Mouse (Mus musculus) kidney, embryonic 14.5 days (tissue): ENCODE data around the gene Peli3. TPM values are rescaled to one million over a fixed set of nuclear protein-coding genes. Genes with fewer than 3 reads are reported as not detected.

Experiments
- ATAC-seq: fragments of 200-750 bp; cut with Nextera tagmentation; 2 replicates; pipeline ENCODE4 v1.8.0; 2017; ENCODE audit warnings: moderate number of reproducible peaks, mild to moderate bottlenecking, moderate TSS enrichment, moderate library complexity; ENCODE audit not compliant: low FRiP score, low TSS enrichment
- H3K27ac ChIP-seq: fragments of 300-500 bp; sonication (generic); 2 replicates; pipeline ENCODE4 v1.5.1; 2014; ENCODE audit warnings: low read depth, mild to moderate bottlenecking, low read length, moderate library complexity, mixed read lengths
- H3K27me3 ChIP-seq: fragments of 300-500 bp; sonication (generic); 2 replicates; pipeline ENCODE4 v1.6.1; 2014; ENCODE audit warnings: mild to moderate bottlenecking, low read length; ENCODE audit not compliant: control insufficient read depth, insufficient read depth
- H3K36me3 ChIP-seq: fragments of 300-500 bp; sonication (generic); 2 replicates; pipeline ENCODE4 v1.6.1; 2014; ENCODE audit warnings: low read length, mixed read lengths; ENCODE audit not compliant: control insufficient read depth, insufficient read depth
- H3K4me1 ChIP-seq: fragments of 300-500 bp; sonication (generic); 2 replicates; pipeline ENCODE4 v1.6.1; 2014; ENCODE audit warnings: low read length, mixed read lengths; ENCODE audit not compliant: control insufficient read depth, insufficient read depth
- H3K4me2 ChIP-seq: fragments of 300-500 bp; sonication (generic); replicated peaks from 2 replicates; pipeline ENCODE4 v1.6.1; 2014; ENCODE audit warnings: low read depth, mild to moderate bottlenecking, low read length
- H3K4me3 ChIP-seq: fragments of 300-500 bp; sonication (generic); 2 replicates; pipeline ENCODE4 v1.5.1; 2014; ENCODE audit warnings: mild to moderate bottlenecking, low read length
- H3K9ac ChIP-seq: fragments of 300-500 bp; sonication (generic); 2 replicates; pipeline ENCODE4 v1.6.1; 2014; ENCODE audit warnings: low read depth, mild to moderate bottlenecking, low read length, moderate library complexity
- H3K9me3 ChIP-seq: fragments of 300-500 bp; sonication (generic); 2 replicates; pipeline ENCODE4 v1.6.1; 2016; ENCODE audit warnings: low read length; ENCODE audit not compliant: control insufficient read depth
- WGBS: fragments of 180-500 bp; shearing (Covaris S2); extraction: QIAGEN DNeasy Blood & Tissue Kit; methylation state at CpG from one replicate; pipeline ENCODE4 v1.1.7; 2014; 5-methylcytosine and 5-hydroxymethylcytosine counted together
- polyA plus RNA-seq: library from polyadenylated mRNA; unstranded; fragments of >200 nt; fragmentation: Nextera tagmentation; extraction: Ambion mirVana; gene quantifications from 2 replicates; pipeline ENCODE4 v1.2.1, GENCODE M21; 2014

Peli3 gene
- polyA plus RNA-seq, 1 experiment from 2014 or later: 3.8 TPM

GRCm38 (mm10) chr19:4925121-4925860, 17.6 kb downstream of the Peli3 start:
- Histone ChIP-seq H3K36me3 (peaks cover 46% of the 10 kb centered on the region), H3K27ac (no peak overlapping the region), H3K4me1 (peaks cover 12% of the 10 kb centered on the region; the same call in 1 of the 2 replicates), H3K9me3 (no peaks in the 10 kb centered on the region), H3K4me2 (no peak overlapping the region), H3K27me3 (no peaks in the 10 kb centered on the region), H3K4me3 (no peak overlapping the region), H3K9ac (no peak overlapping the region)
- 97% methylated on average over 11 of the region's 11 CpGs for WGBS
- no peak for ATAC-seq

- Histone ChIP-seq H3K4me3 (no peak overlapping the region), H3K9me3 (no peaks in the 10 kb centered on the region), H3K27me3 (no peaks in the 10 kb centered on the region), H3K9ac (no peak overlapping the region), H3K36me3 (peaks cover 91% of the 10 kb centered on the region), H3K4me1 (no peaks in the 10 kb centered on the region), H3K27ac (no peak overlapping the region), H3K4me2 (no peak overlapping the region)
- ATAC-seq: no peak
- 78% methylated on average over 6 of the region's 6 CpGs for WGBS
These were observed 23.3 kb downstream of the Peli3 start for GRCm38 (mm10) chr19:4919652-4920051.

DNA sequence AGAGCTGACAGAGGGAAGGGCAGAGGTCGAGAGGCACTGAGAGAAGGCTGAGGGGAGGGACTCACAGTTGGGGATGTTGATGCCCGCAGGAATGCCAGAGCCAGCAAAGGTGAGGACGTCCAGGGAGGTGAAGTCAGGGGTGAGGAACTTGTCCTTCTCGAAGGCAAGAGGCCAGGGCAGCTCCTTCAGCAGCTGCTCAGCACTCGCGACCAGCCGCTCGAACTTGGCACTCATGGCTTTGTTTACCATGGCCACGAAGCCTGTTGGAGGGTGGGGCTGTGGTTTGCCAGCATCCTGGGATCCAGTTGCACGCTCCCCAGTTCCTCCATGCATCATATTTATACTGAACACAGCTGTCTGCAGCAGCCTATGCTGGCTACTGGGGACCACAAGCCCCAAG, 26.1 kb downstream of the Peli3 start:
- no peak for ATAC-seq
- Histone ChIP-seq H3K9ac (no peak overlapping the region), H3K27me3 (no peaks in the 10 kb centered on the region), H3K4me2 (no peak overlapping the region), H3K4me1 (no peaks in the 10 kb centered on the region), H3K9me3 (no peaks in the 10 kb centered on the region), H3K36me3 (peaks cover 95% of the 10 kb centered on the region), H3K4me3 (no peak overlapping the region), H3K27ac (no peak overlapping the region)
- WGBS: 89% methylated on average over 10 of the region's 10 CpGs

- no peak for ATAC-seq
- Histone ChIP-seq H3K9ac (no peak overlapping the region), H3K4me1 (no peaks in the 10 kb centered on the region), H3K36me3 (peaks cover 95% of the 10 kb centered on the region), H3K4me3 (no peak overlapping the region), H3K27ac (no peak overlapping the region), H3K27me3 (no peaks in the 10 kb centered on the region), H3K4me2 (no peak overlapping the region), H3K9me3 (no peaks in the 10 kb centered on the region)
- 91% methylated on average over 15 of the region's 15 CpGs for WGBS
These were observed 26.9 kb downstream of the Peli3 start for GRCm38 (mm10) chr19:4915924-4916603.

- Histone ChIP-seq H3K36me3 (peaks cover 68% of the 10 kb centered on the region), H3K4me3 (no peak overlapping the region), H3K27ac (no peak overlapping the region), H3K9me3 (no peaks in the 10 kb centered on the region), H3K9ac (no peak overlapping the region), H3K27me3 (no peaks in the 10 kb centered on the region), H3K4me1 (peaks cover 6% of the 10 kb centered on the region; the same call in 1 of the 2 replicates), H3K4me2 (no peak overlapping the region)
- no peak for ATAC-seq
- WGBS: 91% methylated on average over 7 of the region's 7 CpGs
These were observed 33.6 kb downstream of the Peli3 start for GRCm38 (mm10) chr19:4909376-4909775.

DNA sequence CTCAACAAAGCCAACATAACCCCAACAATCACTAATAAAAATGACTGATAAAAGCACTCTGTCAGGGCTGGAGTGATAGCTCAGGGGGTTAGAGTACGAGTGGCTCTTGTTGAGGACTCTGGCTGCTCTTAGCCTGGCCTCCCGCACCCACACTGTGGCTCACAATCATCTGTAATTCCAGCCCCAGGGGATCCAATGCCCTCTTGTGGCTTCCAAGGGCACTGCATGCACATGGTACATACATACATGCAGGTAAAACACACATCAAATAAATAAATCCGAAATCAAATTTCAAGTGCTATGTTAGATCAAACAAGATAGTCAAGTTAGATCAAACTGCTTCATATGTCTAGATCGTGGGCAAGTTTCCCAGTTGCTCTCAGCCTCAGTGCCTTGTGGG, 34.8 kb downstream of the Peli3 start:
- no peak overlapping the region for H3K4me2 ChIP-seq
- H3K9ac ChIP-seq: no peak overlapping the region
- 83% methylated on average over 4 of the region's 4 CpGs for WGBS
- no peaks in the 10 kb centered on the region for H3K9me3 ChIP-seq
- H3K27ac ChIP-seq: no peak overlapping the region
- no peak for ATAC-seq
- H3K4me1 ChIP-seq: peaks cover 6% of the 10 kb centered on the region; the same call in 1 of the 2 replicates
- H3K4me3 ChIP-seq: no peak overlapping the region
- no peaks in the 10 kb centered on the region for H3K27me3 ChIP-seq
- H3K36me3 ChIP-seq: peaks cover 55% of the 10 kb centered on the region

GRCm38 (mm10) chr19:4905979-4906794, 36.7 kb downstream of the Peli3 start, which contains the start of gene Bbs1:
Gene Bbs1 (minus strand): TSS chr19:4906628.
- no peak within 1 kb of the TSS for H3K27ac ChIP-seq
- WGBS: 7% methylated on average over 31 of the region's 31 CpGs

GRCm38 (mm10) chr19:4899888-4900287, 43.0 kb downstream of the Peli3 start:
- Histone ChIP-seq H3K4me1 (no peaks in the 10 kb centered on the region), H3K9me3 (no peaks in the 10 kb centered on the region), H3K9ac (no peak overlapping the region), H3K4me3 (no peak overlapping the region), H3K27me3 (no peaks in the 10 kb centered on the region), H3K4me2 (no peak overlapping the region), H3K36me3 (no peaks in the 10 kb centered on the region), H3K27ac (no peak overlapping the region)
- 61% methylated on average over 3 of the region's 3 CpGs for WGBS
- no peak for ATAC-seq

More at GRCm38 (mm10) chr19:4905979-4906794, 36.7 kb downstream of the Peli3 start, which contains the start of gene Bbs1:
- no peaks in the 10 kb centered on the region for H3K9me3 ChIP-seq
- peak within 1 kb of the TSS; percentile 53 for H3K4me2 ChIP-seq
- H3K27me3 ChIP-seq: no peaks in the 10 kb centered on the region
- H3K4me1 ChIP-seq: peaks cover 6% of the 10 kb centered on the region; the same call in 1 of the 2 replicates
- peaks cover 38% of the 10 kb centered on the region for H3K36me3 ChIP-seq
- peak; percentile 59; the same call in 1 of the 2 replicates for ATAC-seq
- H3K9ac ChIP-seq: peak within 1 kb of the TSS; percentile 48
- peak within 1 kb of the TSS; percentile 56 for H3K4me3 ChIP-seq
